Mouse (Mus musculus): ENCODE measurements around the gene Cpz.

DNA sequence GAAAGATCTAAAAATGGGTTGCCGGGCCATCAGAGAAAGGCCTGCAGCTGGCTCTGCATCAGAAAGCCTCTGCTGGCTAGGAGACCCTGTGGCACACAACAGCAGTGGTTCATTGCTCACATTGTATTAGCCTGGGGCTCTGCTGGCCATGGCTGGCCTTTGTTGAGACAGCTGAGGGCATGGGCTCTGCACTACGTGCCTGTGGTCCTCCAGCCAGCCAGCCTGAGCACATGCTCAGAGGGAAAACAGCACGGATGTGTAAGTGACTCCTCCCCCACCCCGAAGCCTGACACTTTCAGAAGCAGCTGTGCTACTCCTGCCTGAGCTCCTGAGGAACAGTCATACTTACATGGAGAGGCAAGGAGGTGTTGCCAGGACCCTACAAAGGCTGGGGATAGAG lies 46.0 kb downstream of the Cpz start:
- no peak for TF ChIP-seq CTCF (IDR thresholded peaks at IDR 0.05; ENCODE audit: low read depth)
- TF ChIP-seq EP300 (IDR thresholded peaks at IDR 0.05; ENCODE audit: low read depth) = no peak
